Mouse (Mus musculus) embryonic facial prominence, embryonic 12.5 days (tissue): ENCODE measurements around the gene Dok5. TPM values are rescaled to one million over a fixed set of nuclear protein-coding genes. Genes with fewer than 3 reads are reported as not detected.

Experiments used
- ATAC-seq: fragments of 200-750 bp; cut with Nextera tagmentation; 2 replicates; pipeline ENCODE4 v1.8.0; 2017; ENCODE audit not compliant: insufficient number of reproducible peaks, insufficient read depth, low FRiP score, low TSS enrichment
- H3K27ac ChIP-seq: fragments of 300-500 bp; sonication (generic); 2 replicates; pipeline ENCODE4 v1.5.1; 2016; ENCODE audit warnings: mild to moderate bottlenecking
- H3K27me3 ChIP-seq: fragments of 300-500 bp; sonication (generic); 2 replicates; pipeline ENCODE4 v1.6.1; 2016; ENCODE audit warnings: mild to moderate bottlenecking, moderate library complexity
- H3K36me3 ChIP-seq: fragments of 300-500 bp; sonication (generic); 2 replicates; pipeline ENCODE4 v1.6.1; 2016; ENCODE audit warnings: mild to moderate bottlenecking
- H3K4me1 ChIP-seq: fragments of 300-500 bp; sonication (generic); 2 replicates; pipeline ENCODE4 v1.6.1; 2016
- H3K4me2 ChIP-seq: fragments of 300-500 bp; sonication (generic); replicated peaks from 2 replicates; pipeline ENCODE4 v1.6.1; 2016; ENCODE audit warnings: mild to moderate bottlenecking, moderate library complexity
- H3K4me3 ChIP-seq: fragments of 300-500 bp; sonication (generic); 2 replicates; pipeline ENCODE4 v1.5.1; 2016; ENCODE audit warnings: mild to moderate bottlenecking
- H3K9ac ChIP-seq: fragments of 300-500 bp; sonication (generic); 2 replicates; pipeline ENCODE4 v1.6.1; 2016; ENCODE audit warnings: mild to moderate bottlenecking, moderate library complexity
- H3K9me3 ChIP-seq: fragments of 300-500 bp; sonication (generic); 2 replicates; pipeline ENCODE4 v1.6.1; 2016; ENCODE audit warnings: mild to moderate bottlenecking, moderate library complexity
- WGBS: fragments of 180-500 bp; shearing (Covaris S2); methylation state at CpG from one replicate; pipeline ENCODE4 v1.1.7; 2016; 5-methylcytosine and 5-hydroxymethylcytosine counted together
- polyA plus RNA-seq: library from polyadenylated mRNA; unstranded; fragments of >200 nt; fragmentation: Nextera tagmentation; extraction: Ambion mirVana; gene quantifications from 2 replicates; pipeline ENCODE4 v1.2.1, GENCODE M21; 2016

Gene Dok5
- polyA plus RNA-seq, 1 experiment from 2014 or later = 10.4 TPM

- ATAC-seq = no peak
- H3K4me1 ChIP-seq = no peaks in the 10 kb centered on the region
- H3K27ac ChIP-seq = no peak overlapping the region
- H3K27me3 ChIP-seq = no peaks in the 10 kb centered on the region
- no peaks in the 10 kb centered on the region for H3K36me3 ChIP-seq
- 86% methylated on average over 15 of the region's 15 CpGs for WGBS
- no peak overlapping the region for H3K4me3 ChIP-seq
- H3K9ac ChIP-seq = no peak overlapping the region
- no peaks in the 10 kb centered on the region for H3K9me3 ChIP-seq
- H3K4me2 ChIP-seq = no peak overlapping the region
Measured at GRCm38 (mm10) chr2:170870566-170870965, 139.0 kb downstream of the Dok5 start.

DNA sequence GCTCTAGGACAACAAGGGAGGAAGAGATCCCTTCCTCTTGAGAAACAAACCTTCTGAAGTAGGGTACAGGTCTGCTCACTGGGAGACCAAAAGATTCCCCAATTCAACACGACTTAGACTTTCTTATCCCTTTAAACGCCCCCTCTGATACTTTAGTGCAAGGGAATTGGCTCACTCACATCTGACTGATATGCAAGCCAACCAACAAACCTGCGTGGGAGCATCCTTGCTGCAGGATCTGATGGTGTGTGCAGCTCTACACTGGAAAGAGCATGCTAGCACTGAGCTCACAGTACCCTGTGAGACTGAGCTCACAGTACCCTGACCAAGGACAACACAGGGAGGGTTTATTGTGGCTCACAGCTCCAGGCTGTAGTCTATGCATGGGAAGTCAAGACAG, 139.9 kb downstream of the Dok5 start:
- Histone ChIP-seq H3K9me3 (no peaks in the 10 kb centered on the region), H3K36me3 (no peaks in the 10 kb centered on the region), H3K4me1 (no peaks in the 10 kb centered on the region), H3K9ac (no peak overlapping the region), H3K27ac (no peak overlapping the region), H3K4me2 (no peak overlapping the region), H3K4me3 (no peak overlapping the region), H3K27me3 (no peaks in the 10 kb centered on the region)
- no peak for ATAC-seq
- 83% methylated on average over 3 of the region's 3 CpGs for WGBS

DNA sequence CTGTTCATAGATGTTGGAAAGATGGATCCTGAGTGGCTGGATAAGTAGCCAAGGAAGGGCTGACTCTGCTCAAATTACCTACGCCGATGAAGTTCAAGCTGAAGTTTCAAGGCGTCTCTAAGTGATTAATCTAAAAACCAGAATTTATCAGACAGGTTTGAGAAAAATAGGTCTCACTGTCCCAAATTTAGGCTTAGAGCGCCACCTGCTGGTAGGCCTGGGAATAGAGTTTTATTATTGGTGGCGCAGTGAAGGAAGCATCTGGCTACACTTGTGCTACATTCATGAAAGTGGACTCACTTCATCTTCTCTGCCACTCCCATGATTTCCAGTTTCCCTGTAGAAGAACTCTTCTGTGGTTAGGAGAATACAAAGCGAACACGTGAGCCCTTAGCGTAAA, 141.8 kb downstream of the Dok5 start:
- 0 out of 2 replicates have a peak, but pooled peaks cover 4% of the 10 kb centered on the region for H3K27me3 ChIP-seq
- no peak for ATAC-seq
- H3K36me3 ChIP-seq = no peaks in the 10 kb centered on the region
- H3K9me3 ChIP-seq = no peaks in the 10 kb centered on the region
- H3K27ac ChIP-seq = no peak overlapping the region
- no peaks in the 10 kb centered on the region for H3K4me1 ChIP-seq
- H3K4me2 ChIP-seq = no peak overlapping the region
- H3K4me3 ChIP-seq = no peak overlapping the region
- 10% methylated on average over 8 of the region's 8 CpGs for WGBS
- no peak overlapping the region for H3K9ac ChIP-seq

DNA sequence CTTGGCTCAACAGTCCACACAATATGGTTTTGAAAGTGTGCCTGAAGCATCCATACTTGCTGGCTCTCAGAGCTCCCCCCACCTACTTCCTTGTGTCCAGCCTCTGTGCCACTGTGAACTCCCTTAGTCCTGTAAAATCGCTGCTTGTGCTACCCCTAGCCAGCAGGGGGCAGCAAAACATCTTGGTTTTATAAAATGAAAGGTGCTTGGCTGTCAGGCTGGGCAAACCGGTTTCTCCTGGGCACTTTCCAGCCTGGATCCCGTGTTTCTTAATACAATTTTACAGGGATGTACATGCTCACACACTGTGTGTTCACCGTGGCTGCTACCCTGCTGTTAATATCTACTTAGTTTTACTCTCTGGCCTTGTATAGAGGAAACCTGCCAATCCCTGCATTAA, 145.9 kb downstream of the Dok5 start:
- H3K27ac ChIP-seq = no peak overlapping the region
- peak; percentile 60; the same call in 1 of the 2 replicates for ATAC-seq
- no peak overlapping the region for H3K4me3 ChIP-seq
- H3K4me2 ChIP-seq = no peak overlapping the region
- no peaks in the 10 kb centered on the region for H3K9me3 ChIP-seq
- WGBS = under 1% methylated on average over 4 of the region's 4 CpGs
- no peaks in the 10 kb centered on the region for H3K36me3 ChIP-seq
- peaks cover 19% of the 10 kb centered on the region; the same call in 1 of the 2 replicates for H3K27me3 ChIP-seq
- H3K9ac ChIP-seq = no peak overlapping the region
- H3K4me1 ChIP-seq = no peaks in the 10 kb centered on the region

DNA sequence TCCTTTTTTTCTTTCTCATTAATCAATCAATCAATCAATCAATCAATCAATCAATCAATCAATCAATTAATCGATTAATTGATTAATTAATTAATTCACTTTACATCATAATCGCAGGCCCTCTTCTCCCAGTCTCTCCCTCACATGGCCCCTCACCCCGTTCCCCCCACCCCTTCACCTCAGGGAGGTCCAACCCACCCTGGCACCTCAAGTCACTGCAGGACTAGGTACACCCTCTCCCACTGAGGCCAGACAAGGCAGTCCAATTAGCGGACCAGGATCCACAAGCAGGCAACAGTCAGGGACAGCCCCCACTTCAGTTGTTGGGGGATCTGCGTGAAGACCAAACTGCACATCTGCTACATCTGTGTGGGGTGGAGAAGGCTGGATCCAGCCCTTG, 146.3 kb downstream of the Dok5 start:
- no peak for ATAC-seq
- no peaks in the 10 kb centered on the region for H3K36me3 ChIP-seq

DNA sequence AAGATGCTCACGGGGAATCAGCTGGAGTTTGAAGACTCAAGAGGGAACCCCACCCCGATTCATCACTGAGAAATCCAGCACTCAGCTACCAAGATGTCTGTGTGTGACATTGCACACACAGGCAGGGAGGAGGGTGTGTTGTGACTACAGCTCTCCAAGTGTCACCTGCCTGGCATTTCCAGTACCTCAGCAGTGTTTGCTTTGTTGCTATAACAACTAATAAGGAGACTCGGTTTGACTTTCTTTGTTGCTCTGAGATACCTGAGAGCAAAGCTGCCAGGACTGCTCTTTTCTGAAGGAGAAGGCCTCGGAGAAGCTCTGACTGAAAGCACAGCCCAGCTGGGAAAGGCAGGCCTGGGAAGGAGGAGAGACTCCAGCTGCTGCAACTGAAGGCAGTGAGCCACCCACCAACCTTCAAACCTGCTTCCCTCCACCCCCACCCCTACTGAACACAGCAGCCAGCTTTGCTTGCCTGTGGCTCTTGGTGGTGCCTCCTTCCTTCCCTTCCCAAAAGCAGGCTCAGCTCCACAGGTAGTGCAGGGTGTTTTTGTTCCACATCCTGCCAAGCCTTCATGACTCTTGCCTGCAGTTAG, 152.7 kb downstream of the Dok5 start:
- H3K4me1 ChIP-seq = no peaks in the 10 kb centered on the region
- no peak for ATAC-seq
- H3K27ac ChIP-seq = no peak overlapping the region
- WGBS = 62% methylated on average over 4 of the region's 4 CpGs
- no peak overlapping the region for H3K9ac ChIP-seq
- H3K27me3 ChIP-seq = peaks cover 8% of the 10 kb centered on the region; the same call in 1 of the 2 replicates
- H3K4me2 ChIP-seq = no peak overlapping the region
- no peaks in the 10 kb centered on the region for H3K9me3 ChIP-seq
- no peak overlapping the region for H3K4me3 ChIP-seq
- no peaks in the 10 kb centered on the region for H3K36me3 ChIP-seq

More for the DNA sequence above, 146.3 kb downstream of the Dok5 start:
- Histone ChIP-seq H3K27ac (no peak overlapping the region), H3K27me3 (peaks cover 19% of the 10 kb centered on the region; the same call in 1 of the 2 replicates), H3K4me2 (no peak overlapping the region), H3K4me1 (no peaks in the 10 kb centered on the region), H3K9ac (no peak overlapping the region), H3K4me3 (no peak overlapping the region), H3K9me3 (no peaks in the 10 kb centered on the region)
- WGBS = 54% methylated on average over 5 of the region's 5 CpGs

- WGBS = 60% methylated on average over 9 of the region's 9 CpGs
- Histone ChIP-seq H3K9me3 (no peaks in the 10 kb centered on the region), H3K4me3 (no peak overlapping the region), H3K4me2 (no peak overlapping the region), H3K36me3 (no peaks in the 10 kb centered on the region), H3K4me1 (no peaks in the 10 kb centered on the region), H3K9ac (no peak overlapping the region), H3K27ac (no peak overlapping the region), H3K27me3 (no peaks in the 10 kb centered on the region)
- ATAC-seq = no peak
Measured at GRCm38 (mm10) chr2:170887984-170888383, 156.4 kb downstream of the Dok5 start.

DNA sequence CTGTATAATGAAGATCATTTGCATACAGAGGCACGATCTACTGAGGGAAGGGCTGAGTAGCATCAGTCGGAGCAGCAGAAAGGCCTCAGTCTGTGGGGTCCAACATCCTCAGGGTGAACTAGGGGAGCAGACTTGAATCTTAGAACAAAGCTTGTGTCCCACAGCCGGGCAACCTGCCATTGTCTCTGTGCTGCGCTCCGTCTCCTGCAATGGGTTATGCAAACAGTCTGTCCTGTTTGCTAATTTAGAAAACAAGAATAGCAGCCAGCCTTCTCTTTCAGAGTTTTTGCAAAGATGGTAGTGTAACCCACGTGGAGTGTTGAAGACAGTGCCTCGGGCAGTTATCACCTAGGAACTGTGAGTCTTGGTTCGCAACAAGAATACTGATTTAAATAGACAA, 163.5 kb downstream of the Dok5 start:
- Histone ChIP-seq H3K27me3 (no peaks in the 10 kb centered on the region), H3K4me2 (no peak overlapping the region), H3K4me1 (peaks cover 3% of the 10 kb centered on the region; the same call in 1 of the 2 replicates), H3K9me3 (no peaks in the 10 kb centered on the region), H3K27ac (no peak overlapping the region), H3K36me3 (no peaks in the 10 kb centered on the region), H3K9ac (no peak overlapping the region), H3K4me3 (no peak overlapping the region)
- no peak for ATAC-seq
- WGBS = 85% methylated on average over 8 of the region's 8 CpGs

- 67% methylated on average over 13 of the region's 13 CpGs for WGBS
- Histone ChIP-seq H3K4me1 (no peaks in the 10 kb centered on the region), H3K27me3 (no peaks in the 10 kb centered on the region), H3K9me3 (no peaks in the 10 kb centered on the region), H3K4me3 (no peak overlapping the region), H3K4me2 (no peak overlapping the region), H3K9ac (no peak overlapping the region), H3K27ac (no peak overlapping the region), H3K36me3 (no peaks in the 10 kb centered on the region)
- ATAC-seq = no peak
Measured at GRCm38 (mm10) chr2:170902204-170903028, 170.8 kb downstream of the Dok5 start.

DNA sequence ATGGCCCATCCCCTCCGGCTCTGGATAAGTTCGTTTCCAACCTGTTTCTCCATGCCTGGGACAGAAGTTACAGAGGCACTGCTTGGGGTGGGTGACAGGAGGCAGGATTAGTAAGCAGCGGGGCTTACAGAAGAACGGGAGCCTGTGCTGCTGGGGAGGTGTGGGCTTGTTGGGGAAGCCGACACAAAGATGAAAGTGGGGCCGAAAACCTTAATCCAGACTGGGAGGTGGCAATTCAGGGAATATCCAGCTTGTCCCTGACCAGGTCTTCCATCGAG, 171.4 kb downstream of the Dok5 start:
- Histone ChIP-seq H3K9ac (no peak overlapping the region), H3K27me3 (no peaks in the 10 kb centered on the region), H3K4me3 (no peak overlapping the region), H3K27ac (no peak overlapping the region), H3K4me1 (no peaks in the 10 kb centered on the region), H3K36me3 (no peaks in the 10 kb centered on the region), H3K4me2 (no peak overlapping the region), H3K9me3 (no peaks in the 10 kb centered on the region)
- WGBS = 85% methylated on average over 7 of the region's 7 CpGs
- ATAC-seq = no peak

DNA sequence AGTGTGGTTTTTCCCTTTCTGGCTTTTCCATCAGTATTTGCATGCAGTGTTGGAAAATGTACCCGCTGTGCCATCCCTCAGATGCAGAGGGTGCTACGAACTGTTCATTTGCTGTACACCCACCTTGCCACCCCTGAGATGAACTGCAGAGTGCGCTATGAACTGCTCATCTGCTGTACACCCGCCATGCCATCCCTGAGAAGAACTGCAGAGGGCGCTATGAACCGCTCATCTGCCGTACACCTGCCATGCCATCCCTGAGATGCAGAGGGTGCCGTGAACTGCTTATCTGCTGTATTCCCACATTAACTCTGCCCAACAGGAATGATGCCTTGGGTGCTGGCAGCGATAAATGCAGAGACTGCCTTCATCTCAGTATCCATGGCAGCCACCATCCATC, 171.8 kb downstream of the Dok5 start:
- Histone ChIP-seq H3K4me1 (no peaks in the 10 kb centered on the region), H3K36me3 (no peaks in the 10 kb centered on the region), H3K9me3 (no peaks in the 10 kb centered on the region), H3K27me3 (no peaks in the 10 kb centered on the region), H3K4me3 (no peak overlapping the region), H3K27ac (no peak overlapping the region), H3K9ac (no peak overlapping the region), H3K4me2 (no peak overlapping the region)
- ATAC-seq = no peak
- WGBS = 89% methylated on average over 9 of the region's 9 CpGs

GRCm38 (mm10) chr2:170912589-170913223, 181.1 kb downstream of the Dok5 start:
- H3K27me3 ChIP-seq = no peaks in the 10 kb centered on the region
- H3K9me3 ChIP-seq = no peaks in the 10 kb centered on the region
- no peak overlapping the region for H3K4me3 ChIP-seq
- no peaks in the 10 kb centered on the region for H3K4me1 ChIP-seq
- no peak for ATAC-seq
- H3K9ac ChIP-seq = no peak overlapping the region
- WGBS = 37% methylated on average over 13 of the region's 13 CpGs
- H3K27ac ChIP-seq = no peak overlapping the region
- no peaks in the 10 kb centered on the region for H3K36me3 ChIP-seq
- H3K4me2 ChIP-seq = no peak overlapping the region
